Mouse (Mus musculus) erythroblast, embryonic 14.5 days (primary cell): ENCODE measurements around the gene Nop53.

ENCODE experiments used
- GATA1 ChIP-seq: IDR thresholded peaks from 2 replicates; pipeline ENCODE4 v1.6.1; 2012; ENCODE audit warnings: low read length, inconsistent platforms, mixed read lengths
- TAL1 ChIP-seq: IDR thresholded peaks from 3 replicates; pipeline ENCODE4 v1.6.1; 2012; ENCODE audit warnings: low read length, inconsistent platforms, mixed read lengths

GRCm38 (mm10) chr7:15931635-15932034 is 14.2 kb downstream of the Nop53 start:
- no peak for TF ChIP-seq GATA1
- no peak for TF ChIP-seq TAL1
